Mouse (Mus musculus): ENCODE data around the gene S100pbp.

DNA sequence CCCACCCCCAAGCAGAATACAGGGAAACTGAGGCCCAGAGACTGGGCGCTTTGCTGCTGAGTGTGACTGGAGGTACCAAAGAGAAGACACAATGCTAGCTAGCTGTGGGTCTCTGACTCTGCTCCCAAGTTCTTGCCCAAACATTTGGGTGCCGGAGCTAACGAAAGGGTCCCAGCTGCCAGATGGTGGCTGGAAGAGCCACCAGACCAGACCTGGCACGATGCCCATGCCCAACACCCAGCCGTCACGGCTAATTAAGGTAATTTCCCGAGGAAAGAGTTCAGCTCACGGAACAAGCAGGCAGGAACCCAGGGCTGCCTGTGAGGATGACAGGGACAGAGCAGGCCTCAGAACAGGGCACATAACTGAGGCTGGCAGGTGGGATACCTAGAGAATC, 38.5 kb upstream of the S100pbp start:
- no peak for TF ChIP-seq CTCF (IDR thresholded peaks at IDR 0.05)
- TF ChIP-seq EP300 (IDR thresholded peaks at IDR 0.05): no peak

All from lung, postnatal 0 days (tissue).